Mouse (Mus musculus): Measurements from ENCODE around the gene Gm11487.
"Not testable (repeated sequence)": the region's sequence is repeated elsewhere in the genome, so short reads cannot be mapped to it uniquely, and the experiment has no call there.

The Gm11487 gene

DNA sequence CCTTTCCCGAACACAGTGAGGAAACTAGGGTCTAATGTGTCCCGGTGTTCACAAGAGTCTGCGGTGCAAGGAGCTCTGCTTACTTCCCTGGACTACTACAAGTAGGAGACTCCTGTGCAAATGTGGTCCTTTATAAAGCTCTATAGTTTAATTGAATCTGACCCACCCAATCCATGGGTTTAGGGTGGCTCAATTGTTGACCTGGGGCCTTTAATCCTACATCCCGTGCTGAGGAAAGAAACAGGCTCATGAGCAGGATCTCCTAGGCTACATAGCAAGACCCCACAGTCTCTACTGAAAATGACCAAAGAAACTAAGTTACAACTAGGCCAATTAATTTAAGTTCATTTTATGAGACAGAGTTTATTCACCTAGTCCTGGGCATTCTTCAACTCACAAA, at the start of gene Gm11487:
Gene Gm11487 (minus strand): TSS at position 101 of the 400 bp plus-strand sequence.
- not testable (repeated sequence) for DNase-seq

GRCm38 (mm10) chr4:73444715-73445114, 39.8 kb upstream of the Gm11487 start:
- peak; percentile 15 for DNase-seq

DNA sequence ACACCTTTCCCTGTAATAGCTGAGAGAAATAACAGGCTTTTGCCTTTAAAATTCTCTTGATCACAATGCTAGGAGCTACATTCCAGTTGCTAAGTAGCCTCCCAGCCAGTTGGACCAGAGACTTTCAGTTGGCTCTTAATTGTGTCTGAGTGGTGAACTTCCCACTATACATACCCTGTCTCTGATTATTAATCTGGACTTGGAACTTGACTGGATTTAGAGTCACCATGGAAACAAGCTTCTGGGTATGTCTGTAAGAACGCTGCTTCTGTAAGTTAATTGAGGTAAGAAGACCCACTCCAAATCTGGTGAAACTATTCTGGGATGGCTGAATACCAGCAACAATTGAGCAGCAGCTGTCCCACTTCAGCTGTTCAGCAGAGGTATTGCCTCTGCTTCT, 37.7 kb upstream of the Gm11487 start:
- no peak for DNase-seq

DNA sequence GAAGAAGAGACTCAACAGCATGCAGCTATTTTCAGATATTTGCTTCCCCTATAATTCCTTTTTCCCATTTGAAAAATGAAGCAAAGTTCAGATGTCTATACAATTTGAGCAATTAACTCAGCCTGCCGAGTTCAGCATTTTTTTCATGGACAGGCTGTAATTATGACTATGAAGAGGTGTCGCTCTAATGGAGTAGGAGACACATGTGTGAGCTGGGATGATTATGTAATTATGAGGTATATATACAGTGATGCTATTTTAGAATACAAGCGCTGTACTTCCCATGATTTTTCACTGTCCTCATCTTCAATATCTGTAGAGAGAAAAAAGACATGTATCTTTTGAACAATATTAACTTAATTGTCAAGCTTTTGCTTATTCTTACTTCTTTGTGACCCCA, 21.0 kb upstream of the Gm11487 start:
- no peak for DNase-seq

DNA sequence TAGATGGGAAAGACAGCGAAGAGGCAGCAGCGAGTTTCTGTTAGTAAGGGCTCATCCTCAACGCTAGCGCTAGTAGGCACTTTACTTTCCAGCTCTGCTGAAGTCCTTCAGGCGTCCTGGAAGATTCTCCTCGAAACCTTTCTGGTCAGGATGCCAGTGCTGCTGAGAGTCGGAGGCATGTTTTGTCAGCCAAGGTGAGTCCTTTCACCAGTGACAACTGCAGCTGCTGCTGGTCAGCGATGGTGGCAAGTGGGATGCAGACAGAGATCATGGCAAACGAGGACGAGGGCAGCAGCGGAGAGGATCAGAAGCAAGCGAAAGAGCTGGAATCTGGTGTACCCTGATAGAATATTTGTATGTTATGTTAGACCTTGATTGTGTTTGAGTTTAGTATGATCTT, 18.2 kb upstream of the Gm11487 start:
- no peak for DNase-seq

- no peak for DNase-seq
These were observed 38.3 kb downstream of the Gm11487 start for GRCm38 (mm10) chr4:73366534-73366933.
